Mouse (Mus musculus): Measurements from ENCODE around the gene Misp.
A peak's percentile ranks its signal among the peaks of the same experiment; 100 is the strongest.

Misp gene

GRCm38 (mm10) chr10:79854801-79855541, 34.2 kb downstream of the Misp start:
- peak; percentile 62 for DNase-seq (ENCODE audit: low spot score)

GRCm38 (mm10) chr10:79855558-79856184, 34.9 kb downstream of the Misp start:
- DNase-seq (ENCODE audit: low spot score): peak; percentile 60

- no peak for DNase-seq (ENCODE audit: low spot score)
These were observed 35.5 kb downstream of the Misp start for GRCm38 (mm10) chr10:79856280-79856679.

- no peak for DNase-seq (ENCODE audit: low spot score)
These were observed 36.1 kb downstream of the Misp start for GRCm38 (mm10) chr10:79856704-79857451.

GRCm38 (mm10) chr10:79857452-79857811, 36.6 kb downstream of the Misp start:
- peak; percentile 75 for DNase-seq (ENCODE audit: low spot score)

- DNase-seq (ENCODE audit: low spot score): no peak
These were observed 37.1 kb downstream of the Misp start for GRCm38 (mm10) chr10:79857894-79858293.

GRCm38 (mm10) chr10:79858416-79859074, 37.8 kb downstream of the Misp start:
- DNase-seq (ENCODE audit: low spot score): no peak

- no peak for DNase-seq (ENCODE audit: low spot score)
These were observed 38.3 kb downstream of the Misp start for GRCm38 (mm10) chr10:79859116-79859515.

- no peak for DNase-seq (ENCODE audit: low spot score)
These were observed 39.5 kb downstream of the Misp start for GRCm38 (mm10) chr10:79860079-79860911.

- DNase-seq (ENCODE audit: low spot score): no peak
These were observed 40.6 kb downstream of the Misp start for GRCm38 (mm10) chr10:79861230-79862048.

- DNase-seq (ENCODE audit: low spot score): no peak
These were observed 41.4 kb downstream of the Misp start for GRCm38 (mm10) chr10:79862049-79862788.

- no peak for DNase-seq (ENCODE audit: low spot score)
These were observed 42.1 kb downstream of the Misp start for GRCm38 (mm10) chr10:79862925-79863324.

GRCm38 (mm10) chr10:79864351-79865188, 43.8 kb downstream of the Misp start:
- no peak for DNase-seq (ENCODE audit: low spot score)

GRCm38 (mm10) chr10:79865189-79865601, 44.4 kb downstream of the Misp start:
- DNase-seq (ENCODE audit: low spot score): no peak

GRCm38 (mm10) chr10:79865801-79866295, 45.1 kb downstream of the Misp start:
- DNase-seq (ENCODE audit: low spot score): no peak

GRCm38 (mm10) chr10:79866601-79867000, 45.8 kb downstream of the Misp start:
- DNase-seq (ENCODE audit: low spot score): no peak

- DNase-seq (ENCODE audit: low spot score): no peak
These were observed 51.1 kb downstream of the Misp start for GRCm38 (mm10) chr10:79871845-79872244.

GRCm38 (mm10) chr10:79872862-79873261, 52.1 kb downstream of the Misp start:
- DNase-seq (ENCODE audit: low spot score): no peak

- DNase-seq (ENCODE audit: low spot score): no peak
These were observed 52.5 kb downstream of the Misp start for GRCm38 (mm10) chr10:79873313-79873712.
